Mouse (Mus musculus): ENCODE data around the gene Corin.

GRCm38 (mm10) chr5:72335873-72336272 is 168.4 kb downstream of the Corin start:
- TF ChIP-seq CTCF (IDR thresholded peaks at IDR 0.05; ENCODE audit: low read depth, low read length) (no peak), TAL1 (conservative IDR thresholded peaks at IDR 0.05; ENCODE audit: low read depth, low read length) (no peak), GATA1 (IDR thresholded peaks at IDR 0.05; ENCODE audit: borderline replicate concordance, low read length) (no peak), POLR2AphosphoS5 (IDR thresholded peaks at IDR 0.05; ENCODE audit: insufficient replicate concordance, low read depth, low read length) (no peak)

Measured in G1E (cell line).